Mouse (Mus musculus): ENCODE measurements around the gene Tmem150b.

Tmem150b gene

DNA sequence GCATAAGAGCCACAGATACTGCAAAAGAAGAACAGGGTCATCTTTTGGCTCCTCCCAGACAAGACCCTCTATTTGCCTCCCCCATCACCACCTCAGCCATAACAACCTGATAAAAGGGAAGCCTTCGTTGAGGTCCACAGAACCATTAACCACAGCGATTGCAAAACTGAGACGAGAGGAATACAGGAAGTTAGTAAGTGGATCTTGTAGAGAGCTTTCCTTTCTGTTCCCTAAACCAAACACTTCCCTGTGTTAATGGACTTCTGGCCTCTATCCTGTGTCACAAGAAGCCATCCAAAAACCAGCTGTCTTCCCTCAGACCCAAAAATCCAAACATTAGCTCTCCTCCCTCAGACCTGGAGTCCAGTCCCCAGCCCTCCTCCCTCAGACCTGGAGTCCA, 690 bp downstream of the Tmem150b start:
- no peak for DNase-seq

DNA sequence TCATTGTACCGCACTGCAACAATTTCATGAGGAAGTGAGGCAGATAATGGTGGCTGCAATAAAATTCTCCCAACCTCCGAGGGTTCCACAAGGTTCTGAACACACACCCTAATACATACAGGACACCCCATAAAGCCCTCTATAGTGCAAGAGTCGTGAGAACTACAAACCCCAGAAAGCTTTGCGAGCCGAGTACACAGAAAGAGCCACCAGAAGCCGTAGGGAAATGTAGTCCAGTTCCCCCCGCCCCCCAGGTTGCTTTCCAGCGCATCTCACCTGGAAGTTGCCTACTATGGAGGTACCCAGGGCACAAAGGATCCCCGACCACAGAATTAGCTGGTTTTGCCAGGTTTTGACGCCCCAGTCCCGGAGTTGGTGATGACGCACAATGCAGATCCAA, 1.5 kb downstream of the Tmem150b start:
- DNase-seq = peak; percentile 94

DNA sequence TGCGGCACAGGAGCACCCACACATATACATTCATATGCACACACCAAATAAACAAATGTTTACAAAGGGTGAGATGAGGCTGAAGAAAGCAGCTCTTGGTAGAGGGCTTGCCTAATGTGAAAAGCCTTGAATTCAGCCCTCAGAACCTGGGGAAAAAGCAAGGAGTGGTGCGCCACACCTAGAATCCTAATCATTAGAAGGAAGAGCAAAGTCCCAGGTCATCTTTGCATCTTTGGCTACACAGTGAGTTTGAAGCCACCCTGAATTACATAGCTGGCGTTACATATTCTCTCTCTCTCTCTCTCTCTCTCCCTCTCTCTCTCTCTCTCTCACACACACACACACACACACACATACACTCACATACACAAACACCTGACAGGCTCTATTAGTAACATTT, 5.8 kb downstream of the Tmem150b start:
- no peak for DNase-seq

DNA sequence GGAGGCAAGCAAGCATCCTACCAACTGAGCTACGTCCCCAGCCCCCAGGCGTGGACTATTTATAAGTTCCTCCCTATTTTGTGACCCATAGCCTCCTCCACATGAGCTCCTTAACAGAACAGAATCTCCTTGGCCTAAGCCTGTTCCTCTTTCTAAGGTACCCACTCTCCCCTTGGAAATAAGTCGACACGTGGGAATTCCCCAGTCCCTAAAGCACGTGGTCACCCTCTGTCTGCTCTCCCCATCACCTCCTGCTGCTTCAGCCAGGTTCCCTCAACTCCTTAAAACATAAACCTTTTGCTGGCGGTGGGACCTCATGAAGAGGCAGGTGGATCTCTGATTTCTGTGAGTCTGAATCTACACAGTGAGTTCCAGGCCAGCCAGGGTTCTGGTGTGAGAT, 8.1 kb downstream of the Tmem150b start:
- no peak for DNase-seq

DNA sequence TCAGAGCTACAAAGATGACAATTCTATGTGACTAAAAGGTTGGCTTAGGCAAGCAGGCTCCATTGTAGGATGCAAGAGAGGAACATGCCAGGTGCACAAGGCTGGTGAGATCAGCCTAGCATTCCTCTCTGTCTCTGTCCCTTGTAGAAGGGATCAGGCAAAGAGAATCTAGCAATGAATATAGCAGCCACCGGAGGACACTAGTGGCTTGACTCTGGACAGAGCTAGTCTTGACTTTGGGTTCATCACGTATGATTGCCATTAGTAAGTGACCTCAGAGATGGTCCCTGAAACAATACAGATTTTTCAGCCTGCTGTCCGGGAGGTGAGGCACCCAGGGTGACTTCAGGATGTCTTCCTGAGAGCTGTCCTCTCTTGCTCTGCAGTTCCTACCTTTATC, 12.5 kb downstream of the Tmem150b start:
- DNase-seq = no peak

DNA sequence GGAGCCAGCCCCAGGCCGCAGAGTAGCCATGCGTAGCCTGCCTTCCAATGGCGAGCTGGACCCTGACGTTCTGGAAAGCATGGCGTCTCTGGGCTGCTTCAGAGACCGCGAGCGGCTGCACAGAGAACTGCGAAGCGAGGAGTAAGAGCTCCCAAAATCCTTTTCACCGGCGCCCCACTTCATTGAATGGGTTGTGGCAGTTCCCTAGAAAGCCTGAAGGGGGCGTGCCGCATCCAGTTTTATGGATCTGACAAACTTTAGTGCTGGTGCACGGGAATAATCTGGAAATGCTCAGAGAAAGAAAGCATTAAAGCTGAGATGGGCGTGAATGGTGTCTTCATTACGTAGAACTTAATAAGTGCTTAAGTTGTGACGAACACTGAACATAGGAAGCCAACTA, 20.0 kb downstream of the Tmem150b start:
- no peak for DNase-seq

DNA sequence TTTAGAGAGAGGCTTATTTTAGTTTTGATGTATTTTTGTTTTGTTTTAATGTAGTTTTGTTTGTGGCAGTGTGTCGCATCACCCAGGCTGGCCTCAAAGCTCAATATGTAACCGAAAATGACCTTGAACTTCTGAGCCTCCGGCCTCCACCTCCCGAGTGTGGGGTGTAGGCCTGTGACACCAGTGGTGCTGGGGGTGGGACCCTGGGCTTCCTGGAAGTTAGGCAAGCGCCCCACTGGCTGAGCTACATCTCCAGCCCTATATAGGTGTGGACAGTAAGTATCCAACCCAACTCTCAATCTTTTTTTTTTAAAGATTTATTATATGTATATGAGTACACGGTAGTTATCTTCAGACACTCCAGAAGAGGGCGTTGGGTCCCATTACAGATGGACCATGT, 21.9 kb downstream of the Tmem150b start:
- DNase-seq = no peak

DNA sequence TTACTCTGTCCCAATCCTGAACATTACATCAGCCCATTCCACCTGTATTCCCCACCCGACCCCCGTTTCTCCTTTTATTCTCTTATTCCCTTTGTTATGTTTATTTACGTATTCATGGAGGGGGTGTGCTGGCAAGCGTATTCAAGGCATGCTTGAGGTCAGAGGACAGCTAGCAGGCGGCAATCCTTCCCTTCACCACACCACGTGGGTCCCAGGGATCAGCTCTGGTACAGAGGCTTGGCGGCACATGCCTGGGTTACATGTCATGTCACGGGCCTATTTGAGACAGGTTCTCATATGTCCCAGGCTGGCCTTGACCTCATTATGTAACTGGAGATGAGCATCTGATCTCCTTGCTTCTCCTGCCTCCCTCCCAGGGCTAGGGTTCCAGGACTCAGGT, 22.7 kb downstream of the Tmem150b start:
- DNase-seq = no peak

DNA sequence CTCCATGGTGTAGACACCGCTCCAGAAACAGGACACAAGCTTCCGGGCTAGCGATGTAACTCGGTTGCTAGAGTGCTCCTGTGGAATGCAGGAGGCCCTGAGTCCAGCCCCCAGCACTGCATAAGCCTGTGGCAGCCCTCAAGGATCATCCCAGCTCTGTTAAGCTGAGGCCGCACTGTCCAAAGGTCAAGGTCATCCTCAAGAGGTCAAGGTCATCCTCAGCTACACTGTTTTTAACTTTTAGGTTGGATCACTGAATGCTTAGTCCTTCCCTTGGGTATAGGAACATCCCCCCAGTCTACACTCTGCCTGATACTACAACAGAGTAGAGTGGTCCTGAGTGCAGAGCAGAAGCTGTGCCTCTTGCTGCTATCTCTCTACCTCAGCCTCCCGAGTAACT, 32.0 kb downstream of the Tmem150b start:
- DNase-seq = no peak

DNA sequence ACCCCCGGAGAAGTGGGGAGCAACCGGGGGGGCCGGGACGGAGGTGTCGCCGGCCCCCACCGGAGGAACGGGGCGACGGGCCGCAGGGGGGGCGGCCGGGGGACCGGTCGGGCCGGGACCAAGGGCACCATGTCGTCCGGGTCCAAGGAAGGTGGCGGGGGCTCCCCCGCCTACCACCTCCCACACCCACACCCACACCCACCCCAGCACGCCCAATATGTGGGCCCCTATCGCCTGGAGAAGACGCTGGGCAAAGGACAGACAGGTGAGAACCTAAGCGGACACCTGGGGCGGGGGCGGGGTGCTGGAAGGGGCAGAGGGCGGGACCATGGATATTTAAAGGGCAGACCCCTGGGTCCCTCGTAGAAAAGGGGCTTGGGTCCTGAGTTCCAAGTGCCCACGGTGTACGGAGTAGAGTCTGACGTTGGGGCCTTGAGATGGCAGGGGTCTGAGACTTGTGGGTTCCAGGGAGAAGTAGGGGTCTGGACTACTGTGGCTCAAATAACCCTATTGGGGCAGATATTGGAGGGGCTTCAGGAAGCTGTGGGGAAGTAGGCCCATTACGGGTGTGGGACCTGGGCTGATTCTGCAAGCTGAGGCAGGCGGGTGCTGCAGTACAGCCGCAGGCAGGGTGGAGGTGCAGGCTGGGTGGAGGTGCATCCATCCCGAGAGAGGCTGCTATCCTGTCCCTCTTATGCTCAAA, 33.9 kb downstream of the Tmem150b start:
- peak; percentile 89 for DNase-seq

DNA sequence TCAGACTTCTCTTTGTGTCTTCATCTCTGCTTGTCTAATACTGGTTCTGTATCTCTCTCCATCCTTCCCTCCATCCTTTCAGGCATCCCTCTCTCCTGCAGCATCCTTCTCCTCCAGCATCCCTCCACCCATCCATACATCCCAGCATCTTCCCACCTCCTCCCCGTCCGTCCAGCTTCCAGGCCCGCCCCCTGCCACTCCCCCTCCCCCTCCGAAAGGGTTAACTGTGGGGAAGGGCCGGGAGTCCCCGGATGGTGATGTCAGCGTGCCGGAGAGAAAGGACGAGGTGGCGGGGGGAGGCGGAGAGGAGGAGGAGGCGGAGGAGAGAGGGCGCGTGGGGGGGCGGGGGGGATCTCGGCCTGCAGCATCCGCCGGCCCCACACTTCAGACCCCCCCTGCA, 34.7 kb downstream of the Tmem150b start, which contains the start of gene Brsk1:
Gene Brsk1 (plus strand): TSS at position 218 of the 400 bp plus-strand sequence.
- peak; percentile 94 for DNase-seq

DNA sequence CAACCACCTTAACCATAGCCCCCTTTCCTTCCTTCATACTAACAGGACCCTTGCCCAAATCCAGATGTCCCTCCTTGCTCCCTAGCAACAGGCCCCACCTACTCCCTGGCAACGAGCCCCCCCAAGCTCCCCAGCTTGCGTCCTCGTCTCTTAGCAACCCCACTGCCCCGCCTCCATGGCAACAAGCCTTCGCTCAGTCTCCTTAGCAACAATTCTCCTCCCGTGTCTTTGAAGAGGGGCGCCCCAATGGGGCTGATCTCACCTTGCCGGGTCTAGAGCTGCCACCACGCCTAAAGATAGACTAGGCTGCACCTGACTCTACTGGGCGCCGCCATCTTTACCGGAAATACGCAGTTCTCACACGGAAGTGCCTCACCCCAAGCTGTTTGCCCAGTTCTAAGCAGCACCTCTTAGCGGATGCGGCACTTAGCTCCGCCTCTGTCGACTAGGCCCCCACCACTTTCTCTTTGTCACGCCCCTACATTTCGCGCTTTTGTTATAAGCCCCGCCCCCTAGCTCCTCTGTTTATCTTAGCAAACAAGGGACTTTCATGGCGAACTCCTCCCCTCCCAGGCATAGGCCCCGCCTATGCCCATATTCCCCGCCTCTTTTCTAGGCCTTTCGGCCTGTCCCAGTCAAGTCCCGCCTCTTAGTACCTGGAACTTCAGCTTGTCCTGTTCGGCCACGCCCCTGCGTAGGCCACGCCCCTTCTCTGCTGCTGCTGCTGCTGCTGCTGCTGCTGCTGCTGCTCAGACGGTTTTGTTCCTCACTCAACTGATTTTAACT, 40.2 kb downstream of the Tmem150b start, which contains the start of gene Hspbp1:
Gene Hspbp1 (minus strand): TSS at position 437 of the 786 bp plus-strand sequence.
- peak; percentile 100 for DNase-seq

DNA sequence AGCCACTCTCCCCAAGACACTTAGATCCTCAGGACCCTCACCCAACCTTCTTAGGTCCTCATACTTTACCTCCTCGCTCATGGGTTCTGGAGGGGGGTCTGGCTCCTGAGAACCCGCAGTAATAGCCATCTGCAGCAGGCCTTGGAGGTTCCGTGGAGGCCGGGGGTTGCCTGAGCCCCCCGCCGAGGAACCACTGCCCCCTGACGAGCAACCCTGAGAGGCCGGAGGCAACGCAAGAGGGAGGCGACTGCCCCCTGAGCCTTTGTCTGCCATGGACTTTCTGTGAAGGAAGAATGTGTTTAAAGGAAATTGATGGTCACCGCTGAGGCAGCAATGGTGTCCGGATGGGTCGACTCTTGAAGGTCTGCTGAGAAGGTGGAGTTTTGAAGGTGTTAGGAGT, 40.8 kb downstream of the Tmem150b start:
- DNase-seq = peak; percentile 93

DNA sequence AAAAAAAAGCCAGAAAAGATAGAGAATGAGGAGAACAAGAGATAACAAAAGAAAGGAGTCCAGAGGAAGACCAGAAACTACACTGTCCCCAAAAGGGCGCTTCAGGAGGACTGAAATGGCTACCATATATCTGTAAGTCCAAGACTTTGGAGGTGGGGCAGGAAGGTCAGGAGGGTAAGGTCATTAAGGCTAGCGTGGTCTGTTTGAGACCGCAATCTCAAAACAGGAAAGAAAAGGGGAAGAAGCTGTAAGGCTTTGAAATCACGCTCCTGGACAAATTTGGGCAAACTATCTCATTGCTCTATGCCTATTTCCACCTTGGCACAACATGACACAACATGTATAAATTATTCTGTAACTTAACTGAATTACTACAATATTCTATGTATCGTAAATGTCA, 41.7 kb downstream of the Tmem150b start:
- DNase-seq = no peak

DNA sequence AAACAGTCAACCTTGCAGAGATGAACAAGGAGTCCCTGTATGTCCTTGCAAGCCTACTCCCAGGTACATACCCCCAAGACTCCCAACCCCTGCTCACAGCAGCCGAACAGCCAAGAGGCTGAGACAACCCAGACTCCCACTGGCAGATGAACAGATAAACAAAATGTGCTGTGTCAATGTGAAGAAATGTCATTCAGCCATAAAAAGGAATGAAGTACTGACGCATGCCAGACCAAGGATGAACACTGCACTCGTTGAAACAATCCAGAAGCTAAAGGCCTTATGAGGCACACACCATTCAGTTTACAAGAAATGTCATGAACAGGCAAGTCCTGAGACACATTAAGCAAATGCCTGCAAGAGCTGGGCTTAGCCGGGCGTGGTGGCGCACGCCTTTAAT, 49.8 kb downstream of the Tmem150b start:
- DNase-seq = no peak

DNA sequence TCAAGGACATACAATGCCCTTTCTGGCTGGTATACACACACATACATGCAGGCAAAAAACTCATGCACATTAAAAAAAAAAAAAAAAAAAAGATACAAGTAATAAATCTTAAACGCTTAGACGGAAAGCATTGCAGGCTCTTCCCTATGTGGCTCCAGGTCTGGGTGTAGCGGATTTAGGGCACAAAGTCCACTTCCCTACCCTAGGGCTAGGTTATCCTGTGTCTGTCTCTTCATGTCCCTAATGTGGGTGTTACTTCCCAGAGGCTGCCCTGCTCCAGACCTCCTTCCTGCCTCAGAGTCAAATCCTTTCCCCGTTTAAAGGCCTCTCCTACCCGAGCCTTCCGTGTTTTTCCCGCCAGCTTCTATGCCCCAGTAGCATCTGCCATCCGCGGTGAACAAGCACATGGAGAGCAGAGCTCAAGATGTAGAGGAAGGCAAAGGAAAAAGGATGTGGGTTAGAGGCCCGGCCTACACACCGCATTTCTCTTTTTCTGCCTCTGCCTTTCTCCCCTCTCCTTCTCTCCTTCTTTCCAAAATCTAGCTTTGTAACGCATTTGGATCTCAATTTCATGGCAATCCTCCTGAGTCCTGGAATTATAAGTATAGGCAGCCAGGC, 50.8 kb downstream of the Tmem150b start:
- no peak for DNase-seq

DNA sequence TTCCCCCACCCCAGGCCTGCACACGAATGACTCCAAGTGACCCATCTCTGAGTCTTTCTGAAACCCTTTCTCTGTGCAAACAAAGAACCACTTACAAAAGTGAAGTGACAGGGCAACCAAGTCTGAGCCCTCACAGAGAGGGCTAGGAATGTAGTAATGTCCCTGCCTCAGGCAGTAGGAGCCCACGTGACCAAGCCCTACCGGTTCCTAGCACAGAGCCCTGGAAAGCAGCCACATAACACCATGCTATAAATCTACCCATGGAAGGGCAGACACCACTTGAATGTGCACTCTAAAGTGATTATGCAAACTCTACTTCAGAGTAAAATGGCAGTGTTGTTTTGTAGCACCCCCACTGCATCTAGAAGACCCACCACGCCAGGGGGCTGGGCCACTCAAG, 53.1 kb downstream of the Tmem150b start:
- no peak for DNase-seq

DNA sequence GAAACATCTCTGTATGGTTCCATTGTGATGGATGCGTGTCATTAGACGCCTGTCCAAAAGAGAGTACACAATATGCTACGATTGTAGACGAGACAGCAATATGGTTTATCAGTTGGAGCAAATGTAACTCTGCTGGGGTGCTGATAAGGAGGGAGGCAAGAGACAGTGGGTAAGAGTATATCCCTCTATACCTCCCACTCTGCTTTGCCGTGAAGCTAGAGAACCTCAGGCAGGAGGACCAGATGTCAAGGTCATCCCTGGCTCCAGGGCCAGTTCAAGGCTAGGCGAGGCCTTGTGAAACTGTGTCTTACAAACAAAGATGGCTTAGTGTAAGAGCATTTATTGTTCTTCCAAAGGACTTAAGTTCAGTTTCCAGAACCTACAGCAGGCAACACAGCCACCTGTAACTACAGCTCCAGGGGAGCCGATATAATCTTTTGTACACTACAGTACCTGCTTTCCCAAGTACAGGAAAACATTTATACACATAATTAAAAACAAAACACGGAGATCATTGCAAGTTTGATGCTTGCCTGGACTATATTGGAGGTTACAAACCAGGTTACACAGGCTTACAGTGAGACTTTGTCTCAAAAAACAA, 54.3 kb downstream of the Tmem150b start:
- DNase-seq = no peak

DNA sequence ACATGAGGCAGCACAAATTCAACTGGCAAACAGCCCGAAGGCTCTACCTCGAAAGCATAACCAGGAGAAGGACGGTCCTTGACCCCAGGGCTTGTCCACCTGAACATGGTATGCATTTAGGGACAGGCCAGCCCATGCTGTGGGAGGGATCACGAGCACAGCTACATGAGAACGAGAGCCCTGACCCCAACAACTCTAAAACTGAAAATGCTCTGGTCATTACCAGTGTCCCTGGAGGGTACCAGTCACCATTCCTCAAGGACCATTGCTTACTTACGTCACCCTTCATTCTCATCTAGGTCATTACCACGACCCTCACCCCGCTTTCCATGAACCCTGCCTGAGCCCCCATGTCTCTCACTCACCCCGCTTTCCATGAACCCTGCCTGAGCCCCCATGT, 55.9 kb downstream of the Tmem150b start:
- DNase-seq = no peak

DNA sequence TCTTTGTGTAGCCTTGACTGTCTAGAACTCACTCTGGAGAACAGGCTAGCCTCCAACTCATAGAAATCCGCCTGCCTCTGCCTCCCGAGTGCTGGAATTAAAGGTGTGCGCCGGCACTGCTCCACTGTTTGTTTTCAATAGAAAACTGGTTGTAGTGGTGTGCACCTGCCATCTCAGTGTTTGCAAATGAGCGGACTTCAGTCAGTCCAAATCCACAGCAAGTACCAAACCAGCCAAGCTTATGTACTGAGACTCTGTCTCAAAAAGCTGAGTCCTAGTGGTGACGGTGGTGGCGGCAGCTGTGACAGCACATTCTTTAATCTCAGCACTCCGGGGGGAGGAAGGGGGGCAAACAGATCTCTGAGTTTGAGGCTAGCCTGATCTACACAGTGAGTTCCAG, 56.5 kb downstream of the Tmem150b start:
- no peak for DNase-seq

DNA sequence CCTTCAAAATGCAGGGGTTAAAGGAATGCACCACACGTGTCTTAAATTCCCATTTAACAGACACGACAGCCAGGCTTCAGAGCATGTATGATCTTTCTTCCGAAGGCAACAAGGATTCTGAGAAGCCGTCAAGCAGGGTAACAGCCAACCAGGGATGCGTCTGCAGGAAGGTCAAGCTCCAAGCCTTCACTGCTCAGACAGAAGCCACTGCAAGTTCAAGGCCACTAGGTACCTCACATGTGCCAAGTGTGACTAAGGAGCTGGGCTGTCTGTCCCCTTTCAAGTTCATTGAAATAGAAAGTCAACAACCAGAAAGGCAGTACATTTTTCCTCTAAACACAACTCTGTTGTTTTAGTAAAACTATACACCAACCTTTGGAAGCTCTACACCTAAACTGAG, 58.2 kb downstream of the Tmem150b start:
- no peak for DNase-seq

DNA sequence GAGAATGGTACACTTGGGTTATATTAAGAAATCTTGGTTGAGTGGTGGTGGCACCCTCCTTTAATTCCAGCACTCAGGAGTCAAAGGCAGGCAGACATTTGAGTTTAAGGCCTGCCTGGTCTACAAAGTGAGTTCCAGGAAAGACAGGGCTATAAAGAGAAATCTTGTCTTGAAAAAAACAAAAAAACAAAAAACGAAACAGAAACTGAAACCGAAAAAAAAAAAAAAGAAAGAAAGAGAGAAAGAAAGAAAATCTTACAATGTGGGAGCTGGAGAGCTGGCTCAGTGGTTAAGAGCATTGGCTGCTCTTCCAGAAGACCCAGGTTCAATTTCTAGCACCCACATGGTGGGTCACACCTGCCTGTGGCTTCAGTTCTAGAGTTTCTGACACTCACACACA, 61.3 kb downstream of the Tmem150b start:
- no peak for DNase-seq

DNA sequence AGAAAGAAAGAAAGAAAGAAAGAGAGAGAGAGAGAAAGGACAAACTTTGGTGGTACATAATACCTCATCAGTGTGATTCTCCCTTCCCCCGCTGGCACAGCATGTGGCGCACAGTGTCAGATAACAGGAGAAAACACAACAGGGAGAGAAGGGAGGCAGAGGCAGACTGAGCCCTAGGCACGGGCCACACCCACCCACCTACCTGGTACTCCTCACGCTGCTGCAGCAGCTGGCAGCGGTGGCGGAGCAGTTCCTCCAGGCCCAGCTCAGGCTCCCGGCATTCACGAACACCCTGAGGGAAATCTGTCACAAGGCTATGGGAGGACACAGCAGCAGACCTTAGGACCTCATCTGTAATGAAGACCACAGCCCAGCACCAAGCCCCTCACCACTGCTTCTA, 61.9 kb downstream of the Tmem150b start:
- DNase-seq = no peak

All from heart, adult 11 months (tissue).